Mouse (Mus musculus) T-helper 17 cell (primary cell): ENCODE measurements around the gene Stom.

Experiments used
- in situ Hi-C, 2 experiments: fragments of 300-600 bp; cut with MboI, MseI; formaldehyde crosslinking; loops; 1 replicate in 1 of 2; 2 replicates in 1 of 2; pipeline ENCODE4 v1.15.1; 2025; ENCODE audit warnings: high pct_unique_total_duplicates in 2 of 2

Gene Stom

GRCm38 (mm10) chr2:35322404-35323164 is 14.2 kb downstream of the Stom start:
- in situ Hi-C loops, result no loop called here

DNA sequence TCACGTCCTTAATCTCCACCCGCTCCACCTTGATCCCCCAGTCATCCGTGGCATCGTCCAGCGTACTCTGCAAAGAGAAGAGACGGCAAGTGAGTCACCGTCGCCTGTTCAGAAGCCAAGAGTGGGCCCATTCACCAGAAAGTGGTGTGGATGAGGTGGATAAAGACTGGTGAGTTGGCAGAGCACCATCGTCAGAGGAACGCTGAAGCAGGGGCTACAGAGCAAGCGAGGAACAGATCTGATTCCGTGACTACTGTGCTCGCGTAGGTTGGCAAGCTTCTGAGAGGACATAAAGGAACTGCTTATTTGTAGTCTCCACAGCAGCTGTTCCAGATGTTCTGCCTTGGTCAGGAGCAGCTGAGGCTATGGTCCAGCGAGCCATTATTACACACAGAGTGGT is 16.4 kb downstream of the Stom start:
- in situ Hi-C loops, result no loop called here

GRCm38 (mm10) chr2:35318405-35318804 is 18.4 kb downstream of the Stom start:
- in situ Hi-C loops, result no loop called here

- in situ Hi-C loops, result no loop called here
These were observed 19.2 kb downstream of the Stom start for GRCm38 (mm10) chr2:35317604-35318003.

DNA sequence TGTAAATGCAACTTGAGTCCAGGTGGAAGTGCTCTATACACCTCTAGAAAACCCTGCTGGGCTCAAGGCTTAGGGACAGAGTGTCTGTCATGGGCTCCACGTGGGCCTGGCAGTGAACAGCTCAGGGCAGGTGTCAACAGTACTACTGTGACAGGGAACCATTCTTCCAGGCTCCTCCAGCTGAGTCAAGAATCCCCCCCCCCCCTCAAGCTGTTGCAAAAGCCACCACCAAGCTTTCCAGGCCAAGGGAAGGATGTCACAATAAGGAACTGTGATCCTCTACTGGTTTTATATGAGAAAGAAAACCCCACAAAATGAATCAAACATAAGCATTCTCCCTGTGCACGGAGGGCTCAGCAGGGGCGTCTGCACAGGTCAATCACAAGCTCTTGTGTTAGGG is 22.5 kb downstream of the Stom start:
- in situ Hi-C loops, result no loop called here

DNA sequence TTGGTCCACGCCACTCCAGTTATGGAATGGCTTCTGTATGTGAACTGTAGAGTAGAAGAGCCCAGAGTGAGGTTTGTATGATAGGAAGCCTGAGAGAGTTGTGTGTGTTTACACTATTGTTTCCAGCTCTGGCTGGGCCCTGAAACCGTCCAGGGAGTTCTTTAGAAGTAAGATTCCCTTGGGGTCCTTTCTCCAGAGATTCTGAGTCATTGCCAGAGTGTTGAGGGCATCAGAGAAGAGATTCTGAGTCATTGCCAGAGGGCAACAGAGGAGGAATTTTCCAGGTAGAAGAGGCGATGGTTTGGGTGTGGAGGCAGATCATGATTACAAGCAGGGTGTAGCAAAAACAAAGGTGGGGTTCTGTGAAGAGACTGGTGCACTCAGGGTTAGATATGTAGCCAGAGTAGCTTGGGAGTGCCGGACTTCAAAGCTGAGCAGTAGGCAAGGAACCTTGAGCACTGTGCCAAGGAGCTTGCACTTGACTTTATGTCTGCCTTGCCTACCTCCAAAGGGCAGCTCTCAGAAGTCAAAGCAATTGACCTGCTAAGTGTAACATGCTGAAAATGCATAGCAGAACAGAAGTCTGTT is 26.8 kb downstream of the Stom start:
- in situ Hi-C loops, result no loop called here

GRCm38 (mm10) chr2:35308166-35308565 is 28.6 kb downstream of the Stom start:
- in situ Hi-C loops, result no loop called here

DNA sequence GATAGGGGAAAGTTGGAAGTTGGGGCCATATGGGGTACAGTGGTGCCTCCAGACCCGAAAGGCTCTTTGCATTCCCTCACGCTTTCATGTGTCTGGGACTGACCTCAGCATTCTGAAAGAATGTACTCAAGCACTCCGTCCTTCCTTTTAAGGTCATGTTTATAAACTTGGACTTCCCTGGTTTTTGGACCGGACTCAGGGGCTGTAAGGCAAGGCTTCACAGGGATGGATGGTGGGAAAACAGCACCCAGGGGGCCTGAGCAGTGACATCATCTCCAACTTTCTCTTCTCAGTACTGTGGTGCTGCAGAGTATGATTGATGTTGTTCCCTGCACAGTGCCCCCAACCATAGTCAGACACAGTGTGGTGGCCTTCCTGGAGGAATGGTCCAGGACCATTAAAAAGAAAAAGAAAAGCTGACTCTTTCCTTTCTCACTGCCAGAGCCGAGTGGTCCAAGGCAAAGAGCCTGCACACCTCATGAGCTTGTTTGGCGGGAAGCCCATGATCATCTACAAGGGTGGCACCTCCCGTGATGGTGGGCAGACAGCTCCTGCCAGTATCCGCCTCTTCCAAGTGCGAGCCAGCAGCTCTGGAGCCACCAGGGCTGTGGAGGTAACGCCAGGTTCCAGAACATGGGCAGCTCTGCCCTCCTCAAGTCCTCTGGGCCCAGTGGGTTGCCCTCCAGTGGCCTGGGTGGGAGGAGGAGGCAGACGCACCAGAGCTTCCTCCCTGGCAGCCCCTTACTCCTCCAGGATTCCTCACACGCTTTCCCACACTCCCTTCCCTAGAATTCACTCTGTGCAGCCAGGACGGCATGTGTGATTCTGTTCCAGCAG is 34.5 kb downstream of the Stom start:
- in situ Hi-C loops, result no loop called here

- in situ Hi-C loops, result loop anchor here in 1 of 2 experiments (5.0 kb wide), 1 partner anchor 48 kb away; no protein-coding TSS in a partner anchor
These were observed 37.3 kb downstream of the Stom start for GRCm38 (mm10) chr2:35299437-35299836.

GRCm38 (mm10) chr2:35297703-35298332 is 39.0 kb downstream of the Stom start:
- in situ Hi-C loops, result loop anchor here in 1 of 2 experiments (5.0 kb wide), 1 partner anchor 49 kb away; no protein-coding TSS in a partner anchor

DNA sequence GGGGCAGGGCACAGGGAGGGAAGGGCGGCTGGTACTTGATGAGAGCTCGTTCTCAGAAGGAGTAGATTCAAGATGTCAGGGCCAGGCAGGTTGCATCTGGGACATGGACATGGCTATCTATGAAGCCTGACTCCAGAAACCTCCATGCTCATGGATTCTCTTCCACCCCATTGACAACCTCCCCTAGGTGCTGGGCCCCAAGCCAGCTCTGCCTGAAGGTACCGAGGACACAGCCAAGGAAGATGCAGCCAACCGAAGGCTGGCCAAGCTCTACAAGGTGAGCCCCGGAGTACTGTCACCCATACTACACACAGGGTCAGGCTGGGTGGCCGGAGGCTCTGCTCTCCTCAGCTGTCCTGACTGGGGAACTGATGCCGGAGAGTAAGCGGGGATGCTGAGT is 43.5 kb downstream of the Stom start:
- in situ Hi-C loops, result loop anchor here (5.0 kb wide), 2 partner anchors 79 to 104 kb away; partner anchors contain the start of gene 4930402F06Rik (in 1 of the 2)

GRCm38 (mm10) chr2:35292700-35293099 is 44.1 kb downstream of the Stom start:
- in situ Hi-C loops, result loop anchor here (5.0 kb wide), 2 partner anchors 80 to 105 kb away; partner anchors contain the start of gene 4930402F06Rik (in 1 of the 2)

DNA sequence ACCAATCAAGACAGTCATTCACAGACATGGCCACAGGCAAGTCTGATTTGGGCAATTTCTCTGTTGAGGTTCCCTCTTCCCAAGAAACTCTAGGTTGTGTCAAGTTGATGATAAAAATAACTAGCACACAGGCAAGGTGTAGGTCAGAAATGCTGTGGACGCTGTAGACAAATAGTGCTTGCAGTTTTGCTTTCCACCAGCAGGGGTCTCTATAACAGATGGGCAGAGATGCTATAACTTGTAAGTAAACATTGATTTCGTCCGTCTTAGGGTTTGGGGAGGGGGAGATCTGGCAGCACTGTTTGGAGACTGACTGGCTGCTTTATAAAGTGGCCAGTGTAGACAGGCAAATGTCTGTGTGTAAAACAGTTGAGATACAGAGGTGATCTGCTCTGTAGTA is 44.9 kb downstream of the Stom start:
- in situ Hi-C loops, result loop anchor here (5.0 kb wide), 2 partner anchors 80 to 105 kb away; partner anchors contain the start of gene 4930402F06Rik (in 1 of the 2)

- in situ Hi-C loops, result loop anchor here in 1 of 2 experiments (5.0 kb wide), 1 partner anchor 88 kb away; no protein-coding TSS in a partner anchor
These were observed 47.8 kb downstream of the Stom start for GRCm38 (mm10) chr2:35288758-35289635.

DNA sequence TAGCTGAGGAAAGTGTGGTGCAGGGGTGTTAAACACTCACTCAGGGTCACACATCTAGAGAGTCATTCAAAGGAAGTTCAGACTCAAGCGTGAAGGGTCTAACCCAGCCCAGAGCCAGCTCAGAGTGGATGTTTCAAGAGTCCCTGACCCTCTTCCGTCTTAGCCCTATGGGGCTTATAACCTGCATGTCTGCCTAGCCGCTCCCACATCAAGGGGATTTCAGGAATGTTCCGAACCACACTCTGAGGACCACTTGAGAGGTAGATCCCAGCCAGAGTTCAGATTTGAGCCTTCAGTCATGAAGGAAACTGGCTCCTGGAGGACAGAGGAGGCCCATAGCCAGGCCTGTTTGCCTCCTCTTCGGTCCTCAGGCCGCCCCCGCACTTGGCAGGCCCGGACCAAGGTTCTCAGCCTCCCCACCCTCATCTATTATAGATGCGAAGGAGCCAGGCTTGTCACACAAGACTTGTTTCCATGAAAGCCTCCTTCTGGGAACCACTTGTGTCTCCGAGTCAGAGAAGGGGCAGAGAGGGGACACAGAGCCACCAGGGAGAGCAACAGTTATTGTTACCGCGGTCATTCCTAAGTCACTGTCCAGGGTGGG is 49.7 kb downstream of the Stom start:
- in situ Hi-C loops, result loop anchor here in 1 of 2 experiments (5.0 kb wide), 1 partner anchor 90 kb away; no protein-coding TSS in a partner anchor

- in situ Hi-C loops, result loop anchor here in 1 of 2 experiments (5.0 kb wide), 1 partner anchor 92 kb away; no protein-coding TSS in a partner anchor
These were observed 51.6 kb downstream of the Stom start for GRCm38 (mm10) chr2:35285209-35285608.

DNA sequence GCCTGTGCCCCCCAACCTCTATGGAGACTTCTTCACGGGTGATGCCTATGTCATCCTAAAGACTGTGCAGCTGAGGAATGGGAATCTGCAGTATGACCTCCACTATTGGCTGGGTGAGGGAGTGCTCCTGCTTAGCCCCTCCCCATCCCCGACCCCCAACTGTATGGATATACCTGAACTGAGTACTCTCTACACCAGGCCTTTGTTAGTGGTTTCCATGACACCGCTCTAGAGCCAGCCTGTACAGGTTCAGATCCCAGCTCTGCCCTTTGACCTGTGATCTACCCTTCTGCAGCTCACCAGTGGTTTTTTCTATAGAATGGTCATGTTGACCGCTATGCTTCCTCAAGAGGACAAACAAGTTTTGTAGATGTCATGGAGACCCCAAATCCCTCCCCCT is 52.8 kb downstream of the Stom start:
- in situ Hi-C loops, result no loop called here

DNA sequence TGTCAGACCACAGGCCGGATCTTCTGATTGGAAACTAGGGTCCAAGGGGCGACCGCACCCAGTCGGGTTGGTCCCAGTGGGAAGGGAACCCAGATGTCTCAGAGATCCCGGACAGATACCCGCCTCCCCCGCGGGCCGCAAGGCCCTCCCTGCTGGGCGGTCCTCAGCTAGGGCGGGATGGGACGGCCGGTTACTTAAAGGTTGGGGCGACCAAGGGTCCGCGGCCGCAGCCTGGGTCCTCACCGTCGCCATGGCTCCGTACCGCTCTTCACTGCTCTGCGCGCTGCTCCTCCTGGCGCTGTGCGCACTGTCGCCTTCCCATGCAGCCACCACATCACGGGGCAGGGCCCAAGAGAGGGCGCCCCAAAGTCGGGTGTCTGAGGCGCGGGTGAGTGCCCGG is 54.6 kb downstream of the Stom start:
- in situ Hi-C loops, result no loop called here

DNA sequence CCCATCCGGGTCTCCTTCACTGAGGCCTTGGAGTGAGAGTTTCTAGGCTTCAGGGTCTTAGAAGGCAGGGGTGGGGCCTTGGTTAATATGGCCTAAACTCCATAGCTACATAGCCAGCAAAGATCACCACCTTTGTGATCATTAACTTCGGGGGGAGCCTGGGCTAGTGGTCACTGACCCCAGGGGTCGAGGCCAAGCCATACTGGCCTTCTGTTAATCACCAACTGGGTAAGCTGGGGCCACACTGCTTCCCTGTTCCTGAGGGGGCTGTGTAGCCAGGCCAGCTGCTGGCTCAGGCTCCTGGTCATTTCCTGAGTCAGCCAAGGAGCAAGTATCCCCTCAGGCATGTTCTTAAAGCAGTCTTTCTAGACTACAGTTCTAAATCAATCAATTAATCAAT is 56.8 kb downstream of the Stom start:
- in situ Hi-C loops, result no loop called here
